ENCODE assay signal across 8 mouse cellular contexts in the genomic region with DNA sequence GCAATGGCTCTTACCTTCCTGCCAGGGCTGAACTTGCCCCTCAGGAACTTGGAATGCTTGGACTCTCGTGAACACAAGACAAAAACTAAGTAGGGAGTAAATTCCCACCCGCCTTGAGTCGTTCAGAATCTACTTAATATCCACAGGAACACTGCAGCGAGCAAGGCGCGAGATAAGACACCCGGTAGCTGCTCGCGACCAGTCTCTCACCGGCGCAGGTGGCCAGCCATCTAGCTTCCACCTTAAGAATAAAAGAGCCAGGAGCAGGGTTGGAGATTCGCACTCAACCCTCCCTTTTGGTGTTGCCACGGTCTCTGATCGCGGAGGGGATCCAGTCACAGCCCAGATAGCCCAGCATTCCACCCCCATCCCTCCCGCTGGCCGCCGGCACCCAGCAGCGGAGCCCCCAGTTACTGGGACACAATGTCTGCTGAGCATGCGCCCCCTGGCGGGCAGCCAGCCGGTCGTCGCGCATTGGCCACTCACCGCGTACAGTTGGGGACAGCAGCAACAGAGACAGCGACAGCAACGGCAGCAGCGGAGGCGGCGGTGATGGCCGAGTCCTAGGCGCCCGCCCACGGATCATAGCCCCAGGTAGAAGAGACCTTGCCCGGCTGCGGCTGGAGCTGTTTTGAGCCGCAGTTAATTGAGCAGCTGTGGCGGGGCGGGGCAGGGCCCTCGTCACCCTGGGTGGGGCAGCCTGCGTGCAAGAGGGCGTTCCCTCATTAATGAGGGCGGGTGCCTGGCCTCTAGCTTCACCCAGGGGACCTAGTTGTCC. TPM values are rescaled to one million over a fixed set of nuclear protein-coding genes. Genes with fewer than 3 reads are reported as not detected.
DNase-seq lines count a peak whose midpoint lies in the region; ATAC-seq and TF ChIP-seq lines count a peak whose summit lies in the region.

Cd55 (minus strand) TSS at position 661 of the 778 bp plus-strand sequence.

- H3K4me3 ChIP-seq in bone marrow, adult 2 months (replicated peaks; ENCODE audit: control insufficient read depth, low read depth, low read length): peak within 1 kb of the TSS; percentile 88
- H3K4me3 ChIP-seq in embryonic facial prominence, embryonic 15.5 days (replicated peaks): peak within 1 kb of the TSS; percentile 66
- peak within 1 kb of the TSS; percentile 60 for H3K4me3 ChIP-seq in limb, embryonic 14.5 days (replicated peaks; ENCODE audit: low read length)

- no peaks in the 10 kb centered on the region for H3K27me3 ChIP-seq in embryonic facial prominence, embryonic 15.5 days
- no peaks in the 10 kb centered on the region for H3K27me3 ChIP-seq in limb, embryonic 14.5 days (ENCODE audit: control insufficient read depth, insufficient read depth, low read length)

- DNase-seq in 3T3-L1 (ENCODE audit: low read depth, low spot score): peak; percentile 37
- peak; percentile 79 for DNase-seq in heart, adult 8-10 months (ENCODE audit: low spot score)
- peak; percentile 78 for DNase-seq in kidney, adult 9 months
- DNase-seq in limb, embryonic 14.5 days (ENCODE audit: low spot score): peak; percentile 77
- peak; percentile 41 to 60 for DNase-seq in monocyte, adult 2 months (ENCODE audit: low read depth in 1 of 2, low spot score in 2 of 2)
- DNase-seq in spleen, postnatal 36 days (ENCODE audit: low spot score in 2 of 2): peak; percentile 92 to 93

- under 1% methylated on average over 44 of the region's 45 CpGs for WGBS in bone marrow, adult 2 months
- WGBS in embryonic facial prominence, embryonic 15.5 days: under 1% methylated on average over 45 of the region's 45 CpGs
- under 1% methylated on average over 44 of the region's 45 CpGs for WGBS in limb, embryonic 14.5 days

- peak; percentile 80 for ATAC-seq in embryonic facial prominence, embryonic 15.5 days (ENCODE audit: insufficient number of reproducible peaks, low FRiP score, low TSS enrichment, low read depth)
- ATAC-seq in limb, embryonic 14.5 days (ENCODE audit: low FRiP score, low read depth): peak; percentile 87

- H3K36me3 ChIP-seq in embryonic facial prominence, embryonic 15.5 days: no peaks in the 10 kb centered on the region
- no peaks in the 10 kb centered on the region for H3K36me3 ChIP-seq in limb, embryonic 14.5 days (ENCODE audit: control insufficient read depth, insufficient read depth, low read length)

- peak; percentile 84 for TF ChIP-seq CTCF in bone marrow, adult 2 months (IDR thresholded peaks at IDR 0.05; ENCODE audit: control insufficient read depth, insufficient read depth, low read length)

- peak within 1 kb of the TSS; percentile 87 for H3K4me2 ChIP-seq in embryonic facial prominence, embryonic 15.5 days (replicated peaks)
- peak within 1 kb of the TSS; percentile 89 for H3K4me2 ChIP-seq in limb, embryonic 14.5 days (replicated peaks; ENCODE audit: low read depth, low read length, severe bottlenecking)

- peak; percentile 55; the same call in 1 of the 2 replicates for TF ChIP-seq POLR2A in bone marrow, adult 2 months (IDR thresholded peaks at IDR 0.05; ENCODE audit: borderline replicate concordance, control insufficient read depth, low read depth, low read length)
- TF ChIP-seq POLR2A in limb, embryonic 14.5 days (IDR thresholded peaks at IDR 0.05; ENCODE audit: borderline replicate concordance, extremely low read depth, insufficient read depth, insufficient read length): no peak

- H3K4me1 ChIP-seq in bone marrow, adult 2 months (ENCODE audit: control insufficient read depth, insufficient read depth, low read length): no peaks in the 10 kb centered on the region; the same call in 1 of the 2 replicates
- peaks cover 6% of the 10 kb centered on the region; the same call in 1 of the 2 replicates for H3K4me1 ChIP-seq in embryonic facial prominence, embryonic 15.5 days
- H3K4me1 ChIP-seq in limb, embryonic 14.5 days (ENCODE audit: control insufficient read depth, insufficient read depth, low read length): no peaks in the 10 kb centered on the region

- peak within 1 kb of the TSS; percentile 96 for H3K27ac ChIP-seq in bone marrow, adult 2 months (ENCODE audit: control insufficient read depth, insufficient read depth, low read depth, low read length, poor library complexity)
- 0 out of 2 replicates have a peak within 1 kb of the TSS, but pooled peaks have one; percentile 17 for H3K27ac ChIP-seq in embryonic facial prominence, embryonic 15.5 days (replicated peaks)
- H3K27ac ChIP-seq in limb, embryonic 14.5 days (replicated peaks; ENCODE audit: low read depth, low read length): no peak within 1 kb of the TSS

- H3K9me3 ChIP-seq in embryonic facial prominence, embryonic 15.5 days (replicated peaks): no peaks in the 10 kb centered on the region
- no peaks in the 10 kb centered on the region for H3K9me3 ChIP-seq in limb, embryonic 14.5 days (ENCODE audit: control insufficient read depth, low read length)

- peak within 1 kb of the TSS; percentile 59 for H3K9ac ChIP-seq in embryonic facial prominence, embryonic 15.5 days
- peak within 1 kb of the TSS; percentile 55 for H3K9ac ChIP-seq in limb, embryonic 14.5 days (ENCODE audit: low read depth, low read length, severe bottlenecking)

RNA-seq across cellular contexts. Expression of gene Cd55, which starts in this region (rescaled TPM):
- 15.9 and 20.3 TPM in 2 replicates for polyA plus RNA-seq in bone marrow, adult 2 months (2011; ENCODE audit: insufficient read depth, insufficient read length, low replicate concordance, missing spikeins)
- 18.3 and 22.7 TPM in 2 replicates for polyA plus RNA-seq in embryonic facial prominence, embryonic 15.5 days (2015; fragmentation: Nextera tagmentation; extraction: Ambion mirVana)
- total RNA-seq in heart, adult 8-10 months (2022): 1 to 10 TPM; 6.9 to 9.8 (median 8.3) TPM
- polyA plus RNA-seq in limb, embryonic 14.5 days (2012; rRNA removed): 10.6 and 12.8 TPM in 2 replicates
- 12.5 and 14.6 TPM in 2 replicates for polyA plus RNA-seq in limb, embryonic 14.5 days (2014; fragmentation: Nextera tagmentation; extraction: Ambion mirVana)

Comparison
In these comparisons a context has a peak if more than half of its experiments do, and no peak if none do; other contexts are left out.
1. DNase-seq: peak in every context shown above with its lines; median percentile 92 in spleen, postnatal 36 days; 79 in heart, adult 8-10 months; 78 in kidney, adult 9 months; 77 in limb, embryonic 14.5 days; 50 in monocyte, adult 2 months; 37 in 3T3-L1.